Mouse (Mus musculus): Measurements from ENCODE around the gene Pitpnc1.

Pitpnc1 gene

GRCm38 (mm10) chr11:107332905-107333304, 137.6 kb downstream of the Pitpnc1 start:
- in situ Hi-C loops (cut with MboI, MseI): no loop called here

- in situ Hi-C loops (cut with MboI, MseI): no loop called here
Observed at GRCm38 (mm10) chr11:107332332-107332731, 138.2 kb downstream of the Pitpnc1 start.

GRCm38 (mm10) chr11:107331425-107331824, 139.1 kb downstream of the Pitpnc1 start:
- in situ Hi-C loops (cut with MboI, MseI): no loop called here

- in situ Hi-C loops (cut with MboI, MseI): no loop called here
Observed at GRCm38 (mm10) chr11:107327326-107327725, 143.2 kb downstream of the Pitpnc1 start.

DNA sequence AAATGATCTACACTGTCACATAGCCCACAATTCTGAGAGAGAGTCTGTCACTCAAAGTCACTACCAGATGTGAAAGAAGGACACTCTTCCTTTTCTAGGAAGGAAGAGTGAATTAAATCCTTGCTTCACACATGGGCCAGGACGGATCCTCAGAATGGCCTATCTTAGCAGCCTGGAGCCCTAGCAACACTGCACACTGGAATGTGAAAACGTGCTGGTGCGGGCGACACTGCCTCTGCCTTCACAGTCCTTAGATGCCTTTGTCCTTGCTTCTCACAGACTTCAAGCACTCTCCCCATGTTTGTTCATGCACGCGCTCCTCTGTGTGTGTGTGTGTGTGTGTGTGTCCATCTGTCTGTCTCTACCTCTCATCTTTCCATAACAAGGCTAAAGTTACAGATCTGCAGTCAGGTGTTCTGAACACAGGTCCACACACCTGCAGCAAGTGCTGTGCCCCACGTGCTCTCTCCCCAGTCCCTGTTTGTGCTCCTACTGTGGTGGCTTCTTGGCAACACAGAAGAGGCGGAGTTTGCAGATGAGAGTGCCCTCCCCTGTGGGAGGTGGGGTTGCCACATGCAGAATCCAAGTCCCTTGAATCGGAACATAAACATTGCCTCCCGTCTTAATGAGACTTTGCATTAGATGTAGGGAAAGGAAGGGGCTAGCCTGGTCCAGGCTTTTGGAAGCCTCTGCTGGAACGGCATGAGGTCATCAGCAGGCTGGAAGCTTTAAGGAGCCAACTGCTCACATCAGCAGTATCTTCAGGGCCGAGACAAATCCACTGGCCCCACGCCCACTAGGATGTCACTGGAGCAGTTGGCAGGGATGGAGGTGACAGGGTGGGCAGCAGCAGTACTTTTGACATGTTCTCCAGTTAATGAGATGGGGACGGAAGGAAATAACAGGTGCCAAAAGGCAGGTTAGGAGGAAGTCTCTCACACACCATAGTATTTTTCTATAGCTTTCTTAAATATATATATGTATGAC, 144.5 kb downstream of the Pitpnc1 start:
- in situ Hi-C loops (cut with MboI, MseI): no loop called here

DNA sequence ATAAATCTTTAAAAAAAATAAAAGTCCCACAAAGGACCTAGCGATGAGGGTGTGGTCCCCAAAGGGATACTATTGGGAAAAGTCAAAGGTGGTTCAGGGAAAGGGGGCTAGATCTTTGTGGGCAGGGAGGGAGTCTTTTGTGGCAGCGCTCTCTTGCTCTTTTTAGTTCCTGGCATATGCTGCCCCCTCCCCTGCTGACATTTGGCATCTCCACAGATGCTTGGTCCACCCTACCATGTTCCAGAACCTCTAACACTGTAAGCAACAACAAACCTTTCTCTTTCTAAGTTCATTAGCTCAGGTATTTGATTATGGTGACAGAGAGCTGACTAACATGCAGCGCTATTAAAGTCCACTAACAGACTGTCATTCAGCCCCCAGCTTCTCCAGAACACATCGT, 145.3 kb downstream of the Pitpnc1 start:
- in situ Hi-C loops (cut with MboI, MseI): no loop called here

DNA sequence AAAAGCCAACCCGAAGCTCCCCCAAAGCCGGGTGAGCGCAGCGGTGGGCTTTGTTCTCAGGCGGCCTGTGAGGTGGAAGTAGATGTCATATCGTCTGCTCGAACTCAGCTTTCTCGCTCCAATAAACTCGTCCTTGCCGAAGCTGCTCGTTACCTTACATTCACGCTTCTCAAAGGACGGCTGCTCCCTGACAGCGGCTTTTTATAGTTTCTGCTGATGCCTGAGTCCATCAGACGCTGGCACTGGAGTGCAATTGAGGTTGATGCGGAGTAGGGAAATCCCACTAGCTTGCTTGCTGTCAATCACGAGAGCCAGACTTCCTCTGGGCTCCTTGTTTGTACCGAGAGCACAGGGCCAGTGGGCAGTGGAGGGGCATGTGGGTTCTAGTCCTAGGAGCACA, 147.3 kb downstream of the Pitpnc1 start:
- in situ Hi-C loops (cut with MboI, MseI): no loop called here

DNA sequence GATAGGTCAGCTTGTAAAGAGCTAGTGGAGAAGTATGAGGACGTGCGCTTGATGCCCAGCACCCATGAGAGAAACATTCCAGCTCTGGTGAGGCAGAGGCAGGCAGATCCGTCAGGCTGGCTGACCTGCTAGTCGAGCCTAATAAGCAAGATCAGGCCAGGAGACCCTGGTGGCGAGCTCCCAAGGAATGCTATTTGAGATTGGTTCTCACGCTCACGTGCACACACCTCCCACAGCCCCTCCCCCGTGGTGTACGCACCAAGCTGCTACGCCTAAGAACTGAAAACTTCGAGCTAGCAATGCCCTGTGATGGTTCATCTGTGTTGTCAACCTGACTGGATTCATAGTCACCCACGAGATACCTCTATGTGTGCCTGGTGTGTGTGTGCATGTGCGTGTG, 148.3 kb downstream of the Pitpnc1 start:
- in situ Hi-C loops (cut with MboI, MseI): no loop called here

GRCm38 (mm10) chr11:107321819-107322218, 148.7 kb downstream of the Pitpnc1 start:
- in situ Hi-C loops (cut with MboI, MseI): no loop called here

DNA sequence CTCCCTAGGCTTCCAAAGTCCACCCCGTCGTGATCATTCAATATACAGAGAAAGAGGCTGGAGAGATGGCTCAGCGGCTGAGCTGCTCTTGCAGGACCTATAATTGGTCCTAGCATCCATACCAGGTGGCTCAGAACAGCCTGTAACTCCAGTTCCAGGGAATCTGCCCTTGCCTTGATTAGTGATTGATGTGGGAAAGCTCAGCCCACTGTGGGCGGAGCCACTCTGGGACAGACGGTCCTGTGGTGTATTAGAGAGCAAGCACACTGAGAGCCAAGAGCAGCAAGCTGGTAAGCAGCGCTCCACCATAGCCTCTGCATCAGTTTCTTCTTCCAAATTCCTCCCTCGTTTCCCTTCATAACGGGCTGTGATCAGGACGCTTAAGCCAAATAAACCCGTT, 150.6 kb downstream of the Pitpnc1 start:
- in situ Hi-C loops (cut with MboI, MseI): no loop called here

DNA sequence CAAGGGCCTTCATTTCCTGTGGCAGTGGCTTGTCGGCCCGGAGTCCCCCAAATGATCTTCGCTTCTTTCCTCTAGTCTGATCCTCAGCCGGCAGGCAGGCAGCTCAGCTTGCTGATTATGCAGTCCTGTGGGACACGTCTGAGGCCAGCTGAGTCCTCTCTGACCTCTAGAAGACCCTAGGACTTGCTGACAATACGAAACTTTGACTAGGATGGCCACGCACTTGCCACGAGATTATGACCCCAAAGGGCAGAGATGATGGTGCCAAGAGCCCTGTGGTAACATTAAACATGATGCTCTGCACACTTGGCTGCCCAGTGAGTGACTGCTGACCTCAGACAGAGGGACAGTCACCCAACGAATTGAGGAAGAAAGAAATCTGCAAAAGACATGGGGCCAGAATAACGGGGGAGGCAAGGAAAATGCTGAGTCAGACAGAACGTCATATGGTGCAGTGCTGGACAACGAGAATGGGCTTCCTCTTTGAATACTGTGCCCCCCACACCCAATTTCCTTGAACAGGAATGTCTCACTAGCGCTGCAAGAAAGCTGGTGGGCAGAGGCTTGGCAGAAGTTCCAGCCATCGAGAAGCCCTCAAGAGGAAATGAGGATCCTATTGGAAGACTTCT, 152.7 kb downstream of the Pitpnc1 start:
- in situ Hi-C loops (cut with MboI, MseI): no loop called here

GRCm38 (mm10) chr11:107315475-107315874, 155.0 kb downstream of the Pitpnc1 start:
- in situ Hi-C loops (cut with MboI, MseI): no loop called here

GRCm38 (mm10) chr11:107310338-107311121, 160.0 kb downstream of the Pitpnc1 start:
- in situ Hi-C loops (cut with MboI, MseI): no loop called here

DNA sequence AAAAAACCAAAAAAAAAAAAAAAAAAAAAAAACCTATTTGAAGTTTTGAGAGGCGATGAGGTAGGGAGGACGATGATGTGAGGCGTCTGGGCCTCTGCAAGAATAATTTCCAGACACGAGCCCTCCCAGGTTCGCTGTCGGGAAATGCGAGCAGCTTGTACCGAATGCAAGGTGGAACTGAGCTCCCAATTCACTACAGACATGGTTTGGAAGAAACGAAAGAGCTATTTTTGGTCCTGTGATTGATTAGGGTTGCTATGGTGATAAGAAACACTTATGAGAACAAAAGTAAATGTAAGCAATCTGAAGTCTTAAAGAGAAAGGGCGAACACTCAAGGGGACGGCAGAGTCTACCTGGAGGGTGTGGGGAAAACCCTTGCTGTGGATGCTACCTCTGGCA, 164.3 kb downstream of the Pitpnc1 start:
- in situ Hi-C loops (cut with MboI, MseI): loop anchor here (10.0 kb wide), 1 partner anchor 1449 kb away; no protein-coding TSS in a partner anchor

DNA sequence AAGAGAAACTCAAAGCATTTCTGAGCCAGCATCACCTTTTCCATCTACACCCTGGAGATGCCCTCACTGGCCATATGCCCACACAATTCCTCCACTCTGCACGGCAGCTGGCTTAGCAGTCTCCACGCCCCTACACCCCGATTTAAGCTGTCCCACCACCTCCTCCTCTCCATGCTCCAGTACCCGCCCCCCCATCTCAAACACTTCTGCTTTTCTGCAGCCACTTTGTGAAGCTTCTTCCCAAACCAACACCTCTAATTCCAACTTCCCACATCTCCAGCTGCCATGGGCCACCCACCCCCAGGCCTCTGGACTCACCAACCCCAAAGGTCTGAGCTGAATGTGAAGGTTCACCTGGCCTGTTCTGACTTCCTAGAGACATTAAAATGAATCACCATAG, 168.4 kb downstream of the Pitpnc1 start:
- in situ Hi-C loops (cut with MboI, MseI): loop anchor here (10.0 kb wide), 1 partner anchor 1453 kb away; no protein-coding TSS in a partner anchor

GRCm38 (mm10) chr11:107300235-107300634, 170.3 kb downstream of the Pitpnc1 start:
- in situ Hi-C loops (cut with MboI, MseI): loop anchor here (10.0 kb wide), 1 partner anchor 1455 kb away; no protein-coding TSS in a partner anchor

- in situ Hi-C loops (cut with MboI, MseI): loop anchor here (10.0 kb wide), 1 partner anchor 1455 kb away; no protein-coding TSS in a partner anchor
Observed at GRCm38 (mm10) chr11:107299511-107300120, 170.9 kb downstream of the Pitpnc1 start.

DNA sequence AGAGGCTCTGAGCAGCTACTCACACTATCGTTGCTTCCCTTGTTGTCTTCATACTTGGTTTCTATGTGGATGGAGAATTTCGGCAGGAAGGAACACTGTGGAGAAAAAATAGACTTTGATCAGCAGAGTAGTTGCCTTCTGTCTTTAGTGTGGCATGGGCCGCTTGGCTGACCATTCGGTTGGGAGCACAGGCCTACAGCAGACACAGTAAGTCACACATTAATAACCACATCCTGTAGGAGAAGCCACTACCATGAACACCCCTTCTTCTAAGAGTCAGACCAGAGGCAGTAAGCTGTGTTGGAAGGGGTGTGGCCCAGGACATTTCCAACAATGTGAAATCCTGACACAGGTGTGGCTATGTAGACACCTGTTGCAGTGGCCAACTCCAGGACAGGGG, 174.3 kb downstream of the Pitpnc1 start:
- in situ Hi-C loops (cut with MboI, MseI): no loop called here

DNA sequence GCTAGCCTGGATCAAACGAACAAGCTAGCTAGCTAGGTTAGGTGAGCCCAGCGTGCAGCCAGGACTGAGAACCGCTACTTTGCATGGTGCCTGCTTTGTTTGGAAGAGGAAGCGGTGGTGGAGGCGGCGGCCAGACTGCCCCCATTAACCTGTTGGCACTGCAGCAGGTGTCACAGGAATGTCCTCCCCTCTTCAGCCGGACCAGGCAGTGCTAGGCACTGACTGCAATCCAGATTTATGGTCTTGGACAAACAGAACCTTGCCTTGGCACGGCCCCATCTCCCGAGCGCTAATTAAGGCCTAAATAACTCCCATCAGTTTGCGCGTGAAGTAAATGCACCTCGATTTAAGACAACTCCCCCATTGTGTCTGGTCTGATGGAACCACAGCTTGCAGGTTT, 178.5 kb downstream of the Pitpnc1 start:
- in situ Hi-C loops (cut with MboI, MseI): no loop called here

GRCm38 (mm10) chr11:107288186-107288563, 182.3 kb downstream of the Pitpnc1 start:
- in situ Hi-C loops (cut with MboI, MseI): no loop called here
